Mouse (Mus musculus) lung, embryonic 16.5 days (tissue): Measurements from ENCODE around the gene Gm9964. TPM values are rescaled to one million over a fixed set of nuclear protein-coding genes. Genes with fewer than 3 reads are reported as not detected.

Source experiments
- ATAC-seq: fragments of 200-750 bp; cut with Nextera tagmentation; 2 replicates; pipeline ENCODE4 v1.8.0; 2017; ENCODE audit warnings: low read depth, mild to moderate bottlenecking, moderate library complexity
- H3K27ac ChIP-seq: fragments of 300-500 bp; sonication (generic); 2 replicates; pipeline ENCODE4 v1.5.1; 2014; ENCODE audit warnings: mild to moderate bottlenecking, control low read depth, low read length
- H3K27me3 ChIP-seq: fragments of 300-500 bp; sonication (generic); 2 replicates; pipeline ENCODE4 v1.6.1; 2014; ENCODE audit warnings: low read depth, low read length, mixed read lengths; ENCODE audit not compliant: control insufficient read depth, insufficient read depth
- H3K36me3 ChIP-seq: fragments of 300-500 bp; sonication (generic); 2 replicates; pipeline ENCODE4 v1.6.1; 2014; ENCODE audit warnings: low read length; ENCODE audit not compliant: control insufficient read depth, insufficient read depth
- H3K4me1 ChIP-seq: fragments of 300-500 bp; sonication (generic); replicated peaks from 2 replicates; pipeline ENCODE4 v1.6.1; 2014; ENCODE audit warnings: low read length, mixed read lengths; ENCODE audit not compliant: control insufficient read depth, insufficient read depth
- H3K4me2 ChIP-seq: fragments of 300-500 bp; sonication (generic); 2 replicates; pipeline ENCODE4 v1.6.1; 2014; ENCODE audit warnings: low read depth, low read length, control low read depth
- H3K4me3 ChIP-seq: fragments of 300-500 bp; sonication (generic); 2 replicates; pipeline ENCODE4 v1.5.1; 2014; ENCODE audit warnings: mild to moderate bottlenecking, low read length, control low read depth
- H3K9ac ChIP-seq: fragments of 300-500 bp; sonication (generic); 2 replicates; pipeline ENCODE4 v1.6.1; 2014; ENCODE audit warnings: low read length, control low read depth
- H3K9me3 ChIP-seq: fragments of 300-500 bp; sonication (generic); 2 replicates; pipeline ENCODE4 v1.6.1; 2016; ENCODE audit warnings: low read length; ENCODE audit not compliant: control insufficient read depth
- WGBS: fragments of 180-500 bp; shearing (Covaris S2); extraction: QIAGEN DNeasy Blood & Tissue Kit; methylation state at CpG from one replicate; pipeline ENCODE4 v1.1.7; 2014; 5-methylcytosine and 5-hydroxymethylcytosine counted together
- polyA plus RNA-seq: library from polyadenylated mRNA; unstranded; fragments of >200 nt; fragmentation: Nextera tagmentation; extraction: Ambion mirVana; gene quantifications from 2 replicates; pipeline ENCODE4 v1.2.1, GENCODE M21; 2015

Gene Gm9964
- not detected in 2 replicates for polyA plus RNA-seq

DNA sequence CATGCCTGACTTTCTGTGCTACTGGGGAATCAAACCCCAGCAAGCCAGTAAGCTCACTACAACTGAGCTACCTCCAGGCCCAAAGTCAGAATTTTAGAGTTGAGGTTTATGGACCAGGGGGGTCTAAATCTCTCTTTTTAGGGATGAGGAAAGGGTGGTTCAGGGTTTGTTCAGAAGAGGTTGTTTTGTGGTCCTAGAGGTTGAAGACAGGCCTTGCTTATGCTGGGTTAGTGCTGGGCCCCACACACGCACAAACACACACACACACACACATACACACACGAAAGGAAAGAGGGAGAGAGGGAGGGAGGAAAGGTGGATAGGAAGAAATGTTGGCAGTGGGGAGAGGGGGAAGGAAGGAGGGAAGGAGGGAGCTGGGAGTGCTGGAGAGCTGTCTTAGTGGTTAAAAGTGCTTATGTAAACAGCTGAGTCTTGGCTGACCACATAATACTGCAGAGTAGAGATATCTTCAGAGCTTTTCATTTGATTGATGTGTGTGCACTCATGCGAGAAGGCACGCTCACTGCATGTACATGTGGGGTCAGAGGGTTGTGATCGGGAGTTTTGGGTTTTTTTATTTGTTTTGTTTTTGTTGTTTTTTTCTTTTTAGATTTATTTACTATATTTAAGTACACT, at the start of gene Gm9964:
Gm9964 (minus strand) TSS at position 51 of the 636 bp plus-strand sequence.
- Histone ChIP-seq H3K9ac (no peak within 1 kb of the TSS), H3K4me3 (no peak within 1 kb of the TSS), H3K9me3 (no peaks in the 10 kb centered on the region), H3K36me3 (no peaks in the 10 kb centered on the region), H3K27me3 (no peaks in the 10 kb centered on the region), H3K4me1 (no peaks in the 10 kb centered on the region), H3K27ac (no peak within 1 kb of the TSS), H3K4me2 (no peak within 1 kb of the TSS)
- 40% methylated on average over 5 of the region's 5 CpGs for WGBS
- peak; percentile 47 for ATAC-seq

DNA sequence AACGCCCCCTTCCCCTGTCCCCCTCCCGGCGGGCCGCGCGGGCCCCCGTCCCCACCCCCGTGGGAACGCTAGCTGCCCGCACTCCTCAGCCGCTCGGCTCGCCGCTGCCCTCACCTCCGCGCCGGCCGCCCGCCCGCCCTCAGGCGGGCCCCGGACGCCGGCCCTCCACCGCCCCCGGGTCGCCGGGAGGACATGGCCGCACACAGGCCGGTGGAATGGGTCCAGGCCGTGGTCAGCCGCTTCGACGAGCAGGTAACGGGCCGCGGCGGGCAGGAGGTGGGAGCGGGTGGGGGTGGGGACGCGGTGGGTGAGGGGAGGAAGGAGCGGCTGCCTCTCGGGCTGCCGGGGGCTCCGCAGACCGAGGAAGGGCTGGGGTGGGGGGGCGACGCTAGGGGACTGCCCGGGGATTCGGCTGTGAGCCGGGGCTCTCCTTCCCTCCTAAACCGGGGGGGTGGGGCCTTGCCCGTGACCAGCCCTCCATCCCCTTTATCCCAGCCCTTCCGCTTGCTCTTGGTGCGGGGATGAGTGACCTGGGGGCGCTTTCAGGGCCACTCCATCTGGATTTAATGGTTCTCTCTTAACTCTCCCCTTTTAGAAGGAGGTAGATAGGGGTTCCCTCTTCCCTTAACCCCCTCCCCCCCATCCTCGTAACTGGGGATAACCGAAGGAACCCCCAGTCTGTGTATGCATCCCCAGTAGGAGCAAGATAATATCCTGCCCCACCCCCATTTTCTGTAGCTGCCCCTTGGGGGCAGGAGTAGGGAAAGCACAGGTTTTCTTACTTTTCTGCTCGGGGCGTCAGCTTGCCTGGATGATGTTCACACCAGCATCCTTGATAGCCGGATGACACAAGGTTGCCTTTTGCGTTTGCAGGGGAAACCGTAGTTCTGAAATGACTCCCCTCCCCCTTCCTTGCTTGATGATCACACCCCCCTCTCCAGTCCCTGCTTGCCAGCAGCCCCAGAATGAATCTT, 43.4 kb upstream of the Gm9964 start:
- Histone ChIP-seq H3K9ac (peak overlapping the region; percentile 98), H3K9me3 (no peaks in the 10 kb centered on the region), H3K4me1 (peaks cover 9% of the 10 kb centered on the region; the same call in 1 of the 2 replicates), H3K27me3 (no peaks in the 10 kb centered on the region), H3K4me2 (peak overlapping the region; percentile 81), H3K36me3 (no peaks in the 10 kb centered on the region; the same call in 1 of the 2 replicates), H3K27ac (peak overlapping the region; percentile 87), H3K4me3 (peak overlapping the region; percentile 96)
- peak; percentile 80 for ATAC-seq
- 2% methylated on average over 18 of the region's 63 CpGs for WGBS

DNA sequence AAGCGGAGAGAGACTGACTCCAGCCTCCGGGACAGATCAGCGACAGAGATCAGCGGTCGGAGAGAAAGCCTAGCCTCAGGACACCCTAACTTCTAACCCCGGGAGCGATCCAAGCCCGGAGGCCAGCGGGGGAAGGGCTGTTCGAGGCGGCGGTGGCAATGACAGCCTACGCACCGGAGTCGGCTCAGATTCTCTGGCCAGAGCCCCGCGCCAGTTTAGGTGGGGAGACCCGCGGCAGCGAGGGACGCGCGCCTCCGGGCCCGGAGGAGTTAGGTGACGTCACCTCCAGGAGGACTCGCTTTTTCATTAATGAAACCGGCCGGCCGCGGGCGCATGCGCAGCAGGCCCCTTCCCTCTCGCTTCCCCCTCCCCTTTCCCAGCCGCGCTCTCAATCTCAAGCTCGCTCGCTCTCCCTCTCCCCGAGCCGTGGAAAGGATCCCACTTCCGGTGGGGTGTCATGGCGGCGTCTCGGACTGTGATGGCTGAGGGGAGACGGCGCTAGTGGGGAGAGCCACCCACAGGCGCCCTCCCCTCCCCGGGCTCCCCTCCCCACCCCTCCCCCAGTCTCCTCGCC, 42.6 kb upstream of the Gm9964 start, which contains the start of gene Nf1:
Nf1 (plus strand) TSS at position 460 of the 574 bp plus-strand sequence.
- Histone ChIP-seq H3K36me3 (no peaks in the 10 kb centered on the region; the same call in 1 of the 2 replicates), H3K9me3 (no peaks in the 10 kb centered on the region), H3K4me2 (peak within 1 kb of the TSS; percentile 81), H3K4me3 (peak within 1 kb of the TSS; percentile 96), H3K4me1 (peaks cover 9% of the 10 kb centered on the region; the same call in 1 of the 2 replicates), H3K27me3 (no peaks in the 10 kb centered on the region), H3K27ac (peak within 1 kb of the TSS; percentile 87), H3K9ac (peak within 1 kb of the TSS; percentile 98)
- peak; percentile 96 for ATAC-seq
- 0% methylated on average over 46 of the region's 49 CpGs for WGBS

DNA sequence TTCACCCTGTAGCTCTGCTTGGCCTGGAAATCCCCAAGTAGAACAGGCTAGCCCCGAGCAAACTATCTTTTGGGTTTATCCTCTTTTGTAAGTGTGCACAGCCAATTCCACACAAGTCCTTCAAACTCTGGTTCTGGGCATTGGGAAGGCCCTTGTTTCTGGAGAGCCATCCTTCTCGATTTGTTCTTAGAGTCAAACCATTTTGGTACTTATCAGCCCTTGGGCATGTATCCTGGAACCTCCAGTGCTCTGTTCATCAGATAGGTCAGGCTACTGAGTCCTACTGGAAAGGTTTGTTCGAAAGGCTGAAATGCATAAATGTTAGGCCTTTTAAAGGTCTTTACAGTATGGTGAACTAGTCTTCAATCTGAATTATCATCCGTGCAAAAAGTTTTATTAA, 41.9 kb upstream of the Gm9964 start:
- Histone ChIP-seq H3K27me3 (no peaks in the 10 kb centered on the region), H3K9ac (peak overlapping the region; percentile 98), H3K27ac (no peak overlapping the region; the same call in 1 of the 2 replicates), H3K4me2 (peak overlapping the region; percentile 70), H3K36me3 (no peaks in the 10 kb centered on the region; the same call in 1 of the 2 replicates), H3K4me1 (peaks cover 9% of the 10 kb centered on the region; the same call in 1 of the 2 replicates), H3K9me3 (no peaks in the 10 kb centered on the region), H3K4me3 (peak overlapping the region; percentile 96)
- no peak for ATAC-seq
- WGBS = 40% methylated on average over 4 of the region's 4 CpGs

DNA sequence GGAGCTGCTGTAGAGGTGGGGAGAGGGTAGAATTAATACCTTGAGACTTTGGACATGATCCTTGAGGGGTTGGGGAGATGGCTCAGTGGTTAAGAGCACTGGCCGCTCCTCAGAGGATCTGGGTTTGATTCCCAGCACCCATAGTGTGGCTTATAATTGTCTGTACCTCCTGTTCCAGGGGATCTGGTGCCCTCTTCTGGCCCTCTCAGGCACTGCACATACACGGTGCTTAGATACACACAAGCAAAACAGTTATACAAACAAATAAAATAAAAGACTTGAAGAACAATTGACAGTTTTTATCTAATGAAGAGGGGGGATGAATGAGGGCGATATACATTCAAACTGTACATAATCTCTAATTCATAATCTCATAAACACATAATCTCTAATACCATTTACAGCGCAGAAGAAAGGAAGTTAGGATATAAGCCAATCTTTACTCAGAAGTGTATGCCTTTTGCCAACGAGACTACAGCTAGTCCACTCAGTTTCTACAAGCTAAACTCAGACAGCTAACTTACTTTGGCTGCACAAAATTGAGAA, 40.1 kb upstream of the Gm9964 start:
- Histone ChIP-seq H3K4me3 (no peak overlapping the region), H3K9me3 (no peaks in the 10 kb centered on the region), H3K27me3 (no peaks in the 10 kb centered on the region), H3K9ac (no peak overlapping the region), H3K4me1 (peaks cover 9% of the 10 kb centered on the region; the same call in 1 of the 2 replicates), H3K27ac (no peak overlapping the region), H3K36me3 (no peaks in the 10 kb centered on the region), H3K4me2 (no peak overlapping the region)
- ATAC-seq = no peak
- 87% methylated on average over 5 of the region's 5 CpGs for WGBS

DNA sequence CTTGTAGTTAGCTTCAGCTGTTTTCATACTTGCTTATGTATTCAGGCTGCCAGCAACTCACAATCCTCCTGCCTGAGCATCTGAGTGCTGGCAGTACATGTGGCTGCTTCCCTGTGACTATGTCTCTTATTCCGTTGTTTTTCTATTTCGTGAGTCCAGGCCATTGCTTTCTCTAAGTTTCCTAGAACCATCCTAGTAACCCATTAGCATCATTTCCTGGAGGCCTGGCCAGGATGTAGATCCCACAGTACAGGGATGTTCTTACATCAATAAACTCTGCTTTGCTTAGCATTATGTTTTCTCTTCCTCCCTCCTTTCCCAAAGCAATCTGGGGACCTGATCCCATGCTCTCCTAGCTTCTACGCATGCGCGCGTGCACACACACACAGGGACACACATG, 38.4 kb upstream of the Gm9964 start:
- H3K9me3 ChIP-seq = no peaks in the 10 kb centered on the region
- no peaks in the 10 kb centered on the region for H3K27me3 ChIP-seq
- H3K4me3 ChIP-seq = no peak overlapping the region
- 90% methylated on average over 6 of the region's 6 CpGs for WGBS
- H3K9ac ChIP-seq = no peak overlapping the region
- H3K4me1 ChIP-seq = peaks cover 3% of the 10 kb centered on the region; the same call in 1 of the 2 replicates
- ATAC-seq = no peak
- no peaks in the 10 kb centered on the region for H3K36me3 ChIP-seq
- no peak overlapping the region for H3K27ac ChIP-seq
- H3K4me2 ChIP-seq = no peak overlapping the region

DNA sequence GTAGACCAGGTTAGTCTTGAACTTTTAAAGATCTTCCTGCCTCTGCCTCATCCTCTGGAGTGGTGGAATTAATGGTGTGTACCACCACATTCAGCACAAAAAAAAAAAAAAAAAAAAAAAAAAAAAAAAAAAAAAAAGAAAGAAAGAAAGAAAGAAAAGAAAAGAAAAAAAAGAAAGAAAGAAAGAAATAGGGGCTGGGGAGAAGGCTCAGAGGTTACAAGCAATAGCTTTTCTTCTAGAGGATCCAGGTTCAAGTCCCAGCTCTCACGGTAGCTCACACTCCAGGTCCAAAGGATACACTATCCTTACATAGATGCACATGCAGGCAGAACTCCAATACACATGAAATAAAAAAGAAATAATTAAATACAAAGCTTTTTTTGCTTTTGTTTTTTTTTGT, 32.9 kb upstream of the Gm9964 start:
- H3K9me3 ChIP-seq = no peaks in the 10 kb centered on the region
- H3K27me3 ChIP-seq = no peaks in the 10 kb centered on the region
- no peak overlapping the region for H3K27ac ChIP-seq
- H3K36me3 ChIP-seq = no peaks in the 10 kb centered on the region
- H3K9ac ChIP-seq = no peak overlapping the region
- WGBS = 93% methylated on average over 1 of the region's 1 CpGs
- H3K4me1 ChIP-seq = peaks cover 4% of the 10 kb centered on the region; the same call in 1 of the 2 replicates
- H3K4me2 ChIP-seq = no peak overlapping the region
- no peak for ATAC-seq
- no peak overlapping the region for H3K4me3 ChIP-seq

DNA sequence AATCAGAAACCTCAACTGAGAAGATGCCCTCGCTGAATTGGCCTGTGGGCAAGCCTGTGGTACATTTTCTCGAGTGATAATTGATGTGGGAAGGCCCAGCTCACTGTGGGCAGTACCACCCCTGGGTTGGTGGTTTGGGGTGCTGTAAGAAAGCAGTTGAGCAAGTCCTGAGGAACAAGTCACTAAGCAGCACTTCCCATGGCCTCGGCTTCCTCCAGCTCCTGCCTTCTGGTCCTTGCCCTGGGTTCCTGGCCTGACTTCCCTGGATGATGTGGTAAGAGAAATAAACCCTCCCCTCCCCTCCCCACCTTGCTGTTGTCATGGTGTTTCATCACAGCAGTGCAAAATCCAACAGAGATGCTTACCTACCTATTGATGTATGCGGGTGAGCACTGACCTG, 31.4 kb upstream of the Gm9964 start:
- no peak for ATAC-seq
- no peak overlapping the region for H3K4me3 ChIP-seq
- no peak overlapping the region for H3K4me2 ChIP-seq
- WGBS = 82% methylated on average over 4 of the region's 4 CpGs
- H3K9me3 ChIP-seq = no peaks in the 10 kb centered on the region
- H3K27ac ChIP-seq = no peak overlapping the region
- no peaks in the 10 kb centered on the region for H3K27me3 ChIP-seq
- no peak overlapping the region for H3K9ac ChIP-seq
- H3K36me3 ChIP-seq = no peaks in the 10 kb centered on the region
- H3K4me1 ChIP-seq = peaks cover 4% of the 10 kb centered on the region; the same call in 1 of the 2 replicates
